In the genomic region with DNA sequence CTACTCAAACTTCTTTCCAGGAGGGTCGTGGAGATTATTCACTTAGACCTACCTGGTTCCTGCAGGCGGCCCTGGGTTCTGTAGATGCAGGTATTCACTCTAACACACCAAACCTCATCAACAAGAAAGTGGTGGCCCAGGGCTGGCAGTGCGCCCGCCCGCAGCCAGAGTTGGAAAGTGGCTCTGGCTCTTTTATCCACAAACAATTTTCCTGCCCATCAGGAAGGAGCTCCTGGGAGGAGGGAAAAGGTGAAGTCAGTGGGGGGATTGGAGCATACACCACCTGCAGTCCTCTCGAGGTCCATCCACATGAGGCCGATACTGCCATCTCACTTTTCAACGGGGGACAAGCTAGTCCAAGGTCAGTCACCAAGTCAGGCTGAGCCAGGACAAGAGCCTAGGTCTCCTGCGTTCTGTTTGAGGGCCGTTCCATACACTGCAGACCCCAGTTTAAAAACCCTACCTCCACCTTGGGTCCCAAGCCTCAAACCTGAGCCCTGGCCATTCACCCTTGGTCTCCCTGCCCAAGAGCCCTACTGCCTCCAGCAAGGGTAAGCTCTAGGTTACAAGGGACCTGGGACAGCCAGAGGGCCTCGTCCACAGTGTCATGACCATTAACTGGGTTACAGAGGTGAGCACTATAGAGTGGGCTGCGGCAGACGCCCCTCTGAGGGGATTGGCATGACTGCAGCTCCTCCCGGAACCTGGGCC, we compare ENCODE assay signal across 8 mouse cellular contexts. TPM values are rescaled to one million over a fixed set of nuclear protein-coding genes. Genes with fewer than 3 reads are reported as not detected.
DNase-seq lines count a peak whose midpoint lies in the region; ATAC-seq lines count a peak whose summit lies in the region.

No protein-coding gene starts in this region.

- H3K4me2 ChIP-seq in forebrain, embryonic 15.5 days (replicated peaks) = peak overlapping the region; percentile 95
- H3K4me2 ChIP-seq in liver, embryonic 11.5 days = peak overlapping the region; percentile 98

- no peak for DNase-seq in heart, embryonic 10.5 days (ENCODE audit: low spot score)
- no peak for DNase-seq in heart, adult 8-10 months (ENCODE audit: low spot score)
- DNase-seq in R1 (ENCODE audit: low read depth, low spot score) = peak; percentile 30
- DNase-seq in liver, embryonic 11.5 days (ENCODE audit: low spot score) = no peak
- DNase-seq in urinary bladder, postnatal 4 days (ENCODE audit: low spot score in 2 of 2) = no peak
- no peak for DNase-seq in embryo, embryonic 9.5 days (ENCODE audit: extremely low spot score)
- no peak for DNase-seq in left cerebral cortex, postnatal 14 days (ENCODE audit: low spot score in 2 of 2)

- H3K27ac ChIP-seq in heart, embryonic 10.5 days = peak overlapping the region; percentile 94
- H3K27ac ChIP-seq in forebrain, embryonic 15.5 days (replicated peaks) = no peak overlapping the region
- H3K27ac ChIP-seq in liver, embryonic 11.5 days (ENCODE audit: low read depth, low read length) = peak overlapping the region; percentile 88

- peaks cover 44% of the 10 kb centered on the region for H3K36me3 ChIP-seq in heart, embryonic 10.5 days
- peaks cover 6% of the 10 kb centered on the region for H3K36me3 ChIP-seq in forebrain, embryonic 15.5 days
- H3K36me3 ChIP-seq in liver, embryonic 11.5 days (ENCODE audit: control insufficient read depth, insufficient read depth, low read length) = peaks cover 22% of the 10 kb centered on the region

- H3K9ac ChIP-seq in forebrain, embryonic 15.5 days (replicated peaks) = peak overlapping the region; percentile 74
- peak overlapping the region; percentile 97 for H3K9ac ChIP-seq in liver, embryonic 11.5 days (ENCODE audit: low read depth, low read length)

- ATAC-seq in forebrain, embryonic 15.5 days (replicated peaks) = no peak
- ATAC-seq in liver, embryonic 11.5 days (replicated peaks; ENCODE audit: low FRiP score) = no peak

- WGBS in heart, embryonic 10.5 days = 40% methylated on average over 14 of the region's 14 CpGs
- 37% methylated on average over 14 of the region's 14 CpGs for WGBS in forebrain, embryonic 15.5 days
- WGBS in liver, embryonic 11.5 days = 40% methylated on average over 14 of the region's 14 CpGs

- intact Hi-C loops in left cerebral cortex, postnatal 14 days (cut with DNase I) = no loop called here

- no peaks in the 10 kb centered on the region for H3K9me3 ChIP-seq in heart, embryonic 10.5 days
- no peaks in the 10 kb centered on the region for H3K9me3 ChIP-seq in forebrain, embryonic 15.5 days
- H3K9me3 ChIP-seq in liver, embryonic 11.5 days (ENCODE audit: control insufficient read depth, low read length) = no peaks in the 10 kb centered on the region

- H3K4me1 ChIP-seq in heart, embryonic 10.5 days = peaks cover 29% of the 10 kb centered on the region
- H3K4me1 ChIP-seq in forebrain, embryonic 15.5 days = peaks cover 14% of the 10 kb centered on the region
- peaks cover 61% of the 10 kb centered on the region for H3K4me1 ChIP-seq in liver, embryonic 11.5 days (replicated peaks; ENCODE audit: control insufficient read depth, insufficient read depth, low read length)

- H3K27me3 ChIP-seq in heart, embryonic 10.5 days (ENCODE audit: insufficient read depth, poor library complexity, severe bottlenecking) = peaks cover 17% of the 10 kb centered on the region
- H3K27me3 ChIP-seq in forebrain, embryonic 15.5 days = no peaks in the 10 kb centered on the region
- no peaks in the 10 kb centered on the region for H3K27me3 ChIP-seq in liver, embryonic 11.5 days (replicated peaks; ENCODE audit: control insufficient read depth, insufficient read depth, low read length)

- peak overlapping the region; percentile 91 for H3K4me3 ChIP-seq in heart, embryonic 10.5 days
- H3K4me3 ChIP-seq in forebrain, embryonic 15.5 days = peak overlapping the region; percentile 76
- H3K4me3 ChIP-seq in liver, embryonic 11.5 days (ENCODE audit: low read depth, low read length) = peak overlapping the region; percentile 97

RNA-seq across cellular contexts. Expression of a gene that starts 0.8 kb away (rescaled TPM):
- 14.8 and 19.1 TPM in 2 replicates for polyA plus RNA-seq in heart, embryonic 10.5 days (2016; fragmentation: Nextera tagmentation; extraction: Ambion mirVana)
- 10 to 100 TPM; 61.3 to 73.8 (median 68.6) TPM for total RNA-seq in heart, adult 8-10 months (2022)
- 5.0 and 6.5 TPM in 2 replicates for polyA plus RNA-seq in forebrain, embryonic 15.5 days (2015; fragmentation: Nextera tagmentation; extraction: Ambion mirVana)
- 32.9 and 33.3 TPM in 2 replicates for polyA plus RNA-seq in liver, embryonic 11.5 days (2014; fragmentation: Nextera tagmentation; extraction: Ambion mirVana)
- total RNA-seq in left cerebral cortex, postnatal 14 days (2021) = 10 to 100 TPM; 12.2 to 14.5 TPM
